Mouse (Mus musculus): ENCODE data around the gene Nemp1. TPM values are rescaled to one million over a fixed set of nuclear protein-coding genes. Genes with fewer than 3 reads are reported as not detected.

Nemp1 gene
- polyA plus RNA-seq (2016; fragmentation: Nextera tagmentation; extraction: Ambion mirVana): 9.9 and 10.0 TPM in 2 replicates

- Histone ChIP-seq H3K9me3 (no peaks in the 10 kb centered on the region), H3K4me1 (peaks cover 79% of the 10 kb centered on the region), H3K27me3 (ENCODE audit: poor library complexity, severe bottlenecking) (peaks cover 81% of the 10 kb centered on the region), H3K36me3 (replicated peaks) (peaks cover 18% of the 10 kb centered on the region), H3K27ac (peak within 1 kb of the TSS; percentile 89), H3K4me3 (peak within 1 kb of the TSS; percentile 61)
- DNase-seq (ENCODE audit: extremely low spot score, low spot score): peak; percentile 76
- under 1% methylated on average over 69 of the region's 73 CpGs for WGBS
These were observed at the start of gene Nemp1 for GRCm38 (mm10) chr10:127666501-127667268. TSS of gene Nemp1 (plus strand) at chr10:127666901.

DNA sequence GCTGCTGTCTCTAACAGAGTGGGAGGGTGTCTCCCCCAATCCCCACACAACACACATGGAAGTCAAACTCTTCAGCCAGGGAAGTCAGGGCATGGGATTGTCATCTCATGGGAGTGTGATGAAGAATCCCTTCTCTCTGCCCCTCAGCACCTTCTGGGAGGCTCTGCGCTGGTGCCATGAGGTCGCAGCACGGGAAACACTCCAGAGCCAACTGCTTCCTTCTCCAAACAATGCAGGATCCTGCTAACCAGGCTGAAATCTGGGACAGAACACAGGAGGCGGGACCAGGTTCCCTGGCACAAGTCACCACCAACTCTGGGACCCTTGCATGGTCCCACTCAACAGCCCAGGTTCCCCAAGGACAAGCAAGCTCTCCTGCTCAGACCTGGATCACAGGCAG, 49.4 kb upstream of the Nemp1 start:
- peak overlapping the region; percentile 19 for H3K4me3 ChIP-seq
- H3K27ac ChIP-seq: peak overlapping the region; percentile 69
- H3K4me1 ChIP-seq: peaks cover 92% of the 10 kb centered on the region
- no peaks in the 10 kb centered on the region for H3K9me3 ChIP-seq
- WGBS: 77% methylated on average over 4 of the region's 4 CpGs
- H3K36me3 ChIP-seq (replicated peaks): peaks cover 22% of the 10 kb centered on the region
- DNase-seq (ENCODE audit: extremely low spot score, low spot score): no peak
- 0 out of 2 replicates have a peak, but pooled peaks cover 4% of the 10 kb centered on the region for H3K27me3 ChIP-seq (ENCODE audit: poor library complexity, severe bottlenecking)

DNA sequence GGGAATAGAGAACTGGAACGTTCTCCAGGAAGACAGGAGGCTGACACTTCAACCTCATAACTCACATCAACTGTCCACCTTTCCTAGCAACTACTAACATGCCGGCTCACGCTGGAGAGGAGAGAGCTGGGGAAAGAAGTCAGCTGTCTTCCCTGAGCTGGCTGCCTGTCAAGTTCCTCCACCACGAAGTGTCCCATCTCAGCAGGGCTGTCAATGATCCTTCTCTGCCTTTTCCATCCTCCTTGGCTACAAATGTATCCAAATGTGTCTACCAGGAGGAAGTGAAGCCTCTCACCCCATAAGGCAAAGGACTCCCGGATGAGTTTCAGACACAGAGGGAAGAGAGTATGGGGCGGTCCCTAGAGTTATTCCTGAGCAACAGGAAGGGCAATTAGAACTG, 48.5 kb upstream of the Nemp1 start:
- H3K27ac ChIP-seq: 0 out of 2 replicates have a peak overlapping the region, but pooled peaks have one; percentile 2
- 66% methylated on average over 6 of the region's 6 CpGs for WGBS
- no peak for DNase-seq (ENCODE audit: extremely low spot score, low spot score)
- H3K4me3 ChIP-seq: peak overlapping the region; percentile 85
- H3K9me3 ChIP-seq: no peaks in the 10 kb centered on the region
- peaks cover 13% of the 10 kb centered on the region for H3K36me3 ChIP-seq (replicated peaks)
- peaks cover 89% of the 10 kb centered on the region for H3K4me1 ChIP-seq
- 0 out of 2 replicates have a peak, but pooled peaks cover 4% of the 10 kb centered on the region for H3K27me3 ChIP-seq (ENCODE audit: poor library complexity, severe bottlenecking)

- peaks cover 6% of the 10 kb centered on the region; the same call in 1 of the 2 replicates for H3K36me3 ChIP-seq (replicated peaks)
- 0 out of 2 replicates have a peak, but pooled peaks cover 4% of the 10 kb centered on the region for H3K27me3 ChIP-seq (ENCODE audit: poor library complexity, severe bottlenecking)
- DNase-seq (ENCODE audit: extremely low spot score, low spot score): no peak
- peak overlapping the region; percentile 85 for H3K4me3 ChIP-seq
- peak overlapping the region; percentile 97 for H3K27ac ChIP-seq
- 39% methylated on average over 8 of the region's 8 CpGs for WGBS
- no peaks in the 10 kb centered on the region for H3K9me3 ChIP-seq
- peaks cover 79% of the 10 kb centered on the region for H3K4me1 ChIP-seq
These were observed 47.5 kb upstream of the Nemp1 start for GRCm38 (mm10) chr10:127619119-127619721.

- Histone ChIP-seq H3K9me3 (no peaks in the 10 kb centered on the region), H3K4me3 (peak overlapping the region; percentile 85), H3K4me1 (peaks cover 71% of the 10 kb centered on the region), H3K27ac (peak overlapping the region; percentile 97), H3K27me3 (ENCODE audit: poor library complexity, severe bottlenecking) (0 out of 2 replicates have a peak, but pooled peaks cover 4% of the 10 kb centered on the region), H3K36me3 (replicated peaks) (peaks cover 6% of the 10 kb centered on the region; the same call in 1 of the 2 replicates)
- WGBS: 0% methylated on average over 12 of the region's 12 CpGs
- DNase-seq (ENCODE audit: extremely low spot score, low spot score): peak; percentile 51
These were observed 46.7 kb upstream of the Nemp1 start for GRCm38 (mm10) chr10:127619941-127620405.

GRCm38 (mm10) chr10:127620406-127621190, 46.1 kb upstream of the Nemp1 start, which contains the start of gene Lrp1:
TSS of gene Lrp1 (minus strand) at chr10:127621148.
- Histone ChIP-seq H3K4me1 (peaks cover 65% of the 10 kb centered on the region), H3K4me3 (peak within 1 kb of the TSS; percentile 85)
- WGBS: 1% methylated on average over 30 of the region's 32 CpGs

DNA sequence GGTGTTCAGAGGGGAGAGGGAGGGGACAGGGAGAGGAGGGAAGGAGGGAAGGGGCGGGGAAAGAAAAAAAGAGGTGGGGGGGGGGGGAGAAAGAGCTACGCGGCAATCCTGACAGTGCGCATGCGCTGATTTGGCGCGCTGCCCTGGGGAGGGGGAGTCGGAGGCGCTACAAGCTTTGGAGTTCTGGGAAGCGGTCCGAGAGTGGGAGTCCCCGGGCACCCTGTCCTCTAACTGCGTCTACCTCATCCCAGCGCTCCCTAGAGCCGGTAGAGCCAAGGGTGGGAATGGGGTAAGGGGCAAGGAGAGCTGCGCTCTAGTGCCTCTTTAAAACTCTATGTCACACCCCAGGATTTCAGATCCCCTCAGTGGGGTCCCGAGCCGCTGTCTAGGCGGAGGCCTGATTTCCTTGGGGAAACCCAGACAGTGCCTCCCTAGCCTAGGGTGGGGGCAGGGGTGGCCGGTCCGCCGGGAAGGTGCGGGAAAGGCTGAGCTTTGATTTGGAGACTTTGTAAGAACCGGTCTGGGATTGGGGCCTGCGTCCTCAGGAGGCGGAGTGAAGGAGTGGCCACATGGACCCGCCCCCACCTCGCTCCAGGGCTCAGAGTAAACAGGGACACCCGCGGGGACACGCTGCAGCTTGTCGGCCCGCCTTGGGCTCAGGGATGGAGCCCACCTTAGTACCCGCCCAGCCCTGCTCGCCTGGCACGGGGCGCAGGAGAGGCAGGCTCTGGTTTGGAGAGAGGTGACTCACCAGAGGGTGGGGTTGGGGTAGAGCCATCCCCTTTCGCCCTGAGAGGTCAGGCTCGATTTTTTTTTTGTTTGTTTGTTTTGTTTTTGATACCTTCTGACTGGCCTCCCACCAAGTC, 45.3 kb upstream of the Nemp1 start:
- peaks cover 57% of the 10 kb centered on the region for H3K4me1 ChIP-seq
- H3K9me3 ChIP-seq: peaks cover 2% of the 10 kb centered on the region; the same call in 1 of the 2 replicates
- under 1% methylated on average over 32 of the region's 39 CpGs for WGBS
- peak overlapping the region; percentile 97 for H3K27ac ChIP-seq
- H3K4me3 ChIP-seq: peak overlapping the region; percentile 85
- H3K36me3 ChIP-seq (replicated peaks): peaks cover 6% of the 10 kb centered on the region; the same call in 1 of the 2 replicates
- DNase-seq (ENCODE audit: extremely low spot score, low spot score): peak; percentile 88
- H3K27me3 ChIP-seq (ENCODE audit: poor library complexity, severe bottlenecking): 0 out of 2 replicates have a peak, but pooled peaks cover 4% of the 10 kb centered on the region

More at GRCm38 (mm10) chr10:127620406-127621190, 46.1 kb upstream of the Nemp1 start, which contains the start of gene Lrp1:
- H3K36me3 ChIP-seq (replicated peaks): peaks cover 6% of the 10 kb centered on the region; the same call in 1 of the 2 replicates
- peak within 1 kb of the TSS; percentile 97 for H3K27ac ChIP-seq
- H3K27me3 ChIP-seq (ENCODE audit: poor library complexity, severe bottlenecking): 0 out of 2 replicates have a peak, but pooled peaks cover 4% of the 10 kb centered on the region
- no peaks in the 10 kb centered on the region for H3K9me3 ChIP-seq
- peak; percentile 79 for DNase-seq (ENCODE audit: extremely low spot score, low spot score)

DNA sequence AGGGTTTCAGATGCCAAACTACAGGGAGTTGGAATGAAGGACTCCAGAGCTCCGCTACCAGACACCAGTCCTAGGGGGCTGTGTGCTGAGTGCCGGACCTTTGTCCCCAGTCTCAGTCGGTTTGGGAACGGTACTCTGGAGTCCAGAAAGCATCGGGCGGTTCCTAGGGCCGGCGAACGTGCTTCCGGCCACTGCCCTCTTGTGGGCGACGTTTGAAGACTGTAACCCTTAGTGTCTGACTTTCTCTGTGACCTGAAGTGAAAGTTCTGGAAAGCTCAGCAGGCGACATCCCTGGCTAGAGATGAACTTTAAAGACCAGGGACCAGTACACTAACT, 44.7 kb upstream of the Nemp1 start:
- H3K4me1 ChIP-seq: peaks cover 51% of the 10 kb centered on the region
- peaks cover 6% of the 10 kb centered on the region; the same call in 1 of the 2 replicates for H3K36me3 ChIP-seq (replicated peaks)
- H3K9me3 ChIP-seq: peaks cover 6% of the 10 kb centered on the region; the same call in 1 of the 2 replicates
- DNase-seq (ENCODE audit: extremely low spot score, low spot score): peak; percentile 70
- 0 out of 2 replicates have a peak, but pooled peaks cover 4% of the 10 kb centered on the region for H3K27me3 ChIP-seq (ENCODE audit: poor library complexity, severe bottlenecking)
- peak overlapping the region; percentile 85 for H3K4me3 ChIP-seq
- 0% methylated on average over 13 of the region's 13 CpGs for whole genome bisulfite sequencing
- H3K27ac ChIP-seq: peak overlapping the region; percentile 97

DNA sequence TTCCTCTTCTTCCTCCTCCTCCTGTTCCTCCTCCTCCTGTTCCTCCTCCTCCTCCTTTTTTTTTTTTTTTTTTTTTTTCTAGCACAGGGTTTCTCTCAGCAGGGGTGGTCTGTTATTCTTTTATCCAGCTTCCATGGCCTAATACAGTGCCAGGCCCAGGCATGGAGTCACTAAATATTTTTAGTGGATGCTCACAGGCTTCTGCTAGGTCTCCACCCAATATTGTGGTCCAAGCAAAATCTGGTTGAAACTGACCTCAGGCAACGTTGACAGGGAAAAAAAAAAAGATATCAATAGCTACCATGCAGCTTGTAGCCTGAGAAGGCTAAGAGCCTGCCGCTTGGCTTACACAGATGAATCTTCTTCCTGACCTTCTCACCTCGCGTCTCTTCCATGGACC, 44.0 kb upstream of the Nemp1 start:
- WGBS: 61% methylated on average over 4 of the region's 4 CpGs

GRCm38 (mm10) chr10:127623439-127624216, 43.1 kb upstream of the Nemp1 start:
- H3K36me3 ChIP-seq (replicated peaks): no peaks in the 10 kb centered on the region
- 93% methylated on average over 6 of the region's 6 CpGs for WGBS
- H3K9me3 ChIP-seq: peaks cover 6% of the 10 kb centered on the region; the same call in 1 of the 2 replicates
- peaks cover 35% of the 10 kb centered on the region for H3K4me1 ChIP-seq
- no peak for DNase-seq (ENCODE audit: extremely low spot score, low spot score)
- H3K27ac ChIP-seq: no peak overlapping the region
- H3K27me3 ChIP-seq (ENCODE audit: poor library complexity, severe bottlenecking): 0 out of 2 replicates have a peak, but pooled peaks cover 4% of the 10 kb centered on the region
- no peak overlapping the region for H3K4me3 ChIP-seq

More for the DNA sequence above, 44.0 kb upstream of the Nemp1 start:
- H3K27ac ChIP-seq: peak overlapping the region; percentile 97
- peaks cover 44% of the 10 kb centered on the region for H3K4me1 ChIP-seq
- no peaks in the 10 kb centered on the region for H3K36me3 ChIP-seq (replicated peaks)
- peak overlapping the region; percentile 85; the same call in 1 of the 2 replicates for H3K4me3 ChIP-seq
- 0 out of 2 replicates have a peak, but pooled peaks cover 4% of the 10 kb centered on the region for H3K27me3 ChIP-seq (ENCODE audit: poor library complexity, severe bottlenecking)
- DNase-seq (ENCODE audit: extremely low spot score, low spot score): no peak
- peaks cover 6% of the 10 kb centered on the region; the same call in 1 of the 2 replicates for H3K9me3 ChIP-seq
